Mouse (Mus musculus) layer of hippocampus, postnatal 10 days (tissue): ENCODE data around the gene Adrm1. TPM values are rescaled to one million over a fixed set of nuclear protein-coding genes. Genes with fewer than 3 reads are reported as not detected.
A peak's percentile ranks its signal among the peaks of the same experiment; 100 is the strongest.
"Not testable (repeated sequence)": the region's sequence is repeated elsewhere in the genome, so short reads cannot be mapped to it uniquely, and the experiment has no call there.

Experiments used
- DNase-seq, 2 experiments: peaks; one replicate each; pipeline ENCODE4 v3.0.0; 2021; ENCODE audit warnings: low spot score in 2 of 2
- long read RNA-seq: library from polyadenylated mRNA; stranded (forward); transcript quantifications from one replicate; pipeline ENCODE4 v2.0.0, GENCODE M21; 2023
- total RNA-seq, 2 experiments: library from RNA; stranded (reverse); gene quantifications; 2 replicates each; pipeline ENCODE4 v1.2.3; 2021

The Adrm1 gene
- 100 to 1,000 TPM; 107 to 117 TPM for total RNA-seq
- long read RNA-seq, transcript Adrm1-201 (10 exons, 1,535 nt), result major isoform, 158 of 210 reads
- long read RNA-seq, partial matches to known transcripts, result 29 of 210 reads
- long read RNA-seq, other reads (novel, unspliced or antisense), result 23 of 210 reads

- peak; percentile 98 to 99 for DNase-seq
These were observed at the start of gene Adrm1 for GRCm38 (mm10) chr2:180170806-180171521. Adrm1 (plus strand) TSS chr2:180171485.

- DNase-seq, result no peak
These were observed 47.1 kb upstream of the Adrm1 start for GRCm38 (mm10) chr2:180124192-180124591.

GRCm38 (mm10) chr2:180126195-180126594 is 45.1 kb upstream of the Adrm1 start:
- DNase-seq, result no peak

GRCm38 (mm10) chr2:180127675-180128074 is 43.6 kb upstream of the Adrm1 start:
- no peak for DNase-seq

GRCm38 (mm10) chr2:180133231-180133630 is 38.1 kb upstream of the Adrm1 start:
- DNase-seq, result no peak

GRCm38 (mm10) chr2:180133911-180134310 is 37.4 kb upstream of the Adrm1 start:
- no peak for DNase-seq

- no peak for DNase-seq
These were observed 35.9 kb upstream of the Adrm1 start for GRCm38 (mm10) chr2:180135414-180135813.

- DNase-seq, result no peak
These were observed 25.2 kb upstream of the Adrm1 start for GRCm38 (mm10) chr2:180146091-180146490.

- DNase-seq, result no peak
These were observed 23.9 kb upstream of the Adrm1 start for GRCm38 (mm10) chr2:180147379-180147778.

- no peak for DNase-seq
These were observed 22.7 kb upstream of the Adrm1 start for GRCm38 (mm10) chr2:180148551-180148950.

- no peak for DNase-seq
These were observed 16.5 kb upstream of the Adrm1 start for GRCm38 (mm10) chr2:180154796-180155195.

- no peak for DNase-seq
These were observed 12.7 kb upstream of the Adrm1 start for GRCm38 (mm10) chr2:180158627-180159026.

GRCm38 (mm10) chr2:180165855-180166254 is 5.4 kb upstream of the Adrm1 start:
- no peak for DNase-seq

GRCm38 (mm10) chr2:180166869-180167268 is 4.4 kb upstream of the Adrm1 start:
- DNase-seq, result no peak

GRCm38 (mm10) chr2:180170151-180170805 is 1.0 kb upstream of the Adrm1 start:
- no peak for DNase-seq

GRCm38 (mm10) chr2:180171522-180172070 is 311 bp downstream of the Adrm1 start:
- no peak for DNase-seq

GRCm38 (mm10) chr2:180172152-180172551 is 867 bp downstream of the Adrm1 start:
- DNase-seq, result no peak

GRCm38 (mm10) chr2:180173163-180173562 is 1.9 kb downstream of the Adrm1 start:
- DNase-seq, result no peak

- not testable (repeated sequence) for DNase-seq
These were observed 2.4 kb downstream of the Adrm1 start for GRCm38 (mm10) chr2:180173711-180174110.

- no peak for DNase-seq
These were observed 2.8 kb downstream of the Adrm1 start for GRCm38 (mm10) chr2:180174121-180174520.

GRCm38 (mm10) chr2:180175725-180176124 is 4.4 kb downstream of the Adrm1 start:
- DNase-seq, result no peak

- no peak for DNase-seq
These were observed 10.3 kb downstream of the Adrm1 start for GRCm38 (mm10) chr2:180181542-180181941.
